Mouse (Mus musculus) embryonic fibroblast, embryonic 13.5 days (primary cell): ENCODE measurements around the gene Pkn3.

Experiments used
- CTCF ChIP-seq: IDR thresholded peaks from 2 replicates; pipeline ENCODE4 v1.5.1; 2011; ENCODE audit warnings: mild to moderate bottlenecking, control low read depth, low read length, moderate library complexity, borderline replicate concordance; ENCODE audit not compliant: insufficient read depth
- POLR2A ChIP-seq: IDR thresholded peaks from 2 replicates; pipeline ENCODE4 v1.6.1; 2011; ENCODE audit warnings: low read depth, mild to moderate bottlenecking, control low read depth, low read length, moderate library complexity

DNA sequence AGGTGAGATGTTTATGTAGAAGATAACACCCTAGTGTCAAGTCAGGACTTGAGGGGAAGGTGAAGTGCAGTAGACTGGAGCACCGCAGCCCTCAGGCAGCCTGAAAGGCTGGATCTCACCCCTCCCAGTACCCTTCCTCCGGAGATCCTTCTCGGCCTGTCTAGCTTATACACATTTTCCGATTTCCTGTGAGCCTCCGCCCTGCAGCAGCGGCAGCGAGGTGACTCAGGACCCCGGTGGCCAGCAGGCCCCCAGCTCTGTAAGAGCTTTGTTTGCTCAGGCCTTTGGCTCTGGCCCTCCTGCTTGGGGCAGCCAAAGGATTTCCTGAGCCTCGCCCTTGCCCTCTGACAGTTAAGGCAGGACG, 847 bp downstream of the Pkn3 start:
- TF ChIP-seq CTCF (no peak), POLR2A (no peak)
